Mouse (Mus musculus) bone marrow, adult 2 months (tissue): Measurements from ENCODE around the gene Vps13d. TPM values are rescaled to one million over a fixed set of nuclear protein-coding genes. Genes with fewer than 3 reads are reported as not detected.
A peak's percentile ranks its signal among the peaks of the same experiment; 100 is the strongest.

ENCODE experiments used
- H3K27ac ChIP-seq: fragments of 200-500 bp; 2 replicates; pipeline ENCODE4 v1.5.1; 2012; ENCODE audit warnings: low read depth, mild to moderate bottlenecking, control low read depth, inconsistent platforms, low read length; ENCODE audit not compliant: control insufficient read depth, poor library complexity, insufficient read depth
- H3K4me1 ChIP-seq: fragments of 200-500 bp; 2 replicates; pipeline ENCODE4 v1.6.1; 2011; ENCODE audit warnings: low read length; ENCODE audit not compliant: control insufficient read depth, insufficient read depth
- H3K4me3 ChIP-seq: fragments of 200-500 bp; replicated peaks from 2 replicates; pipeline ENCODE3; 2011; ENCODE audit warnings: mild to moderate bottlenecking, low read depth, low read length, control low read depth; ENCODE audit not compliant: control insufficient read depth
- CTCF ChIP-seq: fragments of 200-500 bp; IDR thresholded peaks from 2 replicates; pipeline ENCODE4 v1.5.1; 2011; ENCODE audit warnings: low read length, control low read depth; ENCODE audit not compliant: control insufficient read depth, insufficient read depth
- POLR2A ChIP-seq: fragments of 200-500 bp; IDR thresholded peaks from 2 replicates; pipeline ENCODE4 v1.6.1; 2011; ENCODE audit warnings: low read depth, mild to moderate bottlenecking, control low read depth, low read length, borderline replicate concordance; ENCODE audit not compliant: control insufficient read depth
- WGBS: fragments of 180-500 bp; shearing (Covaris S2); methylation state at CpG from one replicate; pipeline ENCODE4 v1.1.7; 2018; 5-methylcytosine and 5-hydroxymethylcytosine counted together
- polyA plus RNA-seq: library from polyadenylated mRNA; stranded (reverse); fragments of >200 nt; gene quantifications from 2 replicates; pipeline ENCODE4 v1.2.4, GENCODE M21; 2011; ENCODE audit warnings: low replicate concordance; ENCODE audit not compliant: missing spikeins, insufficient read depth, insufficient read length

Vps13d gene
- polyA plus RNA-seq, 1 experiment, result 35.3 TPM

DNA sequence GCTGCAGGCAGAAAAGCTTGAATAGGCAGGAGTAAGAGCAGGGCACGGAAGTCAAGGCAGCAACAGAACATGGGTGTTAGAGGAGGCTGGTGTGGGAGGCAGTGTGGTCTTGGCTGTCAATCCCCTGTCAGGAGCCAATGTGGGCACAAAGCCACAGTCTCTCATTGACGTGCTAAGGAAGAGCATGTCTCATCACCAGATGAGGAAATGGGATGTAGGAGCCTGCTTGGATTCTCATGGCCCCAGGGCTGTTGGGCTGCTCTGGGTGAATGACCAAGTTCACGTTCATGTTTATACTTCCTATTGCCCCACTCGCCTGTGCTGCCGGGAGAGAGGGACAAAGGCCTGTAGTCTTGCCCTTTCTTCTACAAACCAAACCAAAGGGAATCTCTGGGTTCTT is 23.0 kb upstream of the Vps13d start:
- TF ChIP-seq POLR2A (no peak), CTCF (no peak)
- H3K27ac ChIP-seq, result no peak overlapping the region
- WGBS, result 83% methylated on average over 5 of the region's 5 CpGs

DNA sequence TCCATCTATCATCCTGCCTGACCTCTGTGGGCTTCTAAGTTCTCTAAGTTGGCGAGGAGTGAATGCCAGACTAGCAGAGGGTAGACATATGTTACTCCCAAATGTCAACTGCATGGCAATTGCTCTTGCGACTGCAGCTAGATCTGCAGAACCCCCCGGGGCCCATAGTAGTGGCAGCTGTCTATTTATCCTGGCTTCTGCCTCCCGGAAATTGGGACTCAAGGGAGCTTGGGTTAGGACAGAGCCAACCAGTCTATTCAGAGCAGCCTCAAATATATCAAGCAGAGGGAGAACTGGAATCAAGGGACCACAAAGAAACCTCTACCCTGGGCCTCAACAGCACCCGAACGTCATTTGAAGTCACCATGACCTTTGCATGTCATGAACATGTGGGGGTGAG is 22.2 kb upstream of the Vps13d start:
- no peak for TF ChIP-seq POLR2A
- no peak for TF ChIP-seq CTCF
- H3K4me1 ChIP-seq, result no peaks in the 10 kb centered on the region; the same call in 1 of the 2 replicates
- no peak overlapping the region for H3K4me3 ChIP-seq
- H3K27ac ChIP-seq, result no peak overlapping the region
- 83% methylated on average over 6 of the region's 6 CpGs for WGBS

More for the DNA sequence above, 23.0 kb upstream of the Vps13d start:
- H3K4me1 ChIP-seq, result no peaks in the 10 kb centered on the region; the same call in 1 of the 2 replicates
- no peak overlapping the region for H3K4me3 ChIP-seq

DNA sequence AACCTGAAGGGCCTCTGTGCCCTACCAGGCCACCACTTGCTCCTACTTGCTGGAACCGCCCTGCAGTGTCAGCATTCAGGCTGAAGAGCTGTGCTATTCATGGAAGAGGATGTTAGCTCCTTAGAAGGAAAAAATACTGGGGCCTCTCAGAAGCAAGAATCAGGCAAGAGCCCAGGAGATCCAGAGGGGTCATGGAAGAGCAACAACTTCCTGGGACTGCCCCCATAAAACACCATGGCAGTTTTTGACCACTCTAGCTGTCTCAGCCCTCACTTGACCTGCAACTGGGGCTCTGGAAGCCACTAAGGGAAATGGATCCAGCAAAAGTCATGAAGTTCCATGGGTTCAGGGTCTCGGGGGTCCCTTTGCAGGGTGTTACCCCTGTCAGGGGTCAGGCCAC is 20.6 kb upstream of the Vps13d start:
- 65% methylated on average over 2 of the region's 2 CpGs for WGBS
- no peak for TF ChIP-seq POLR2A
- no peak for TF ChIP-seq CTCF
- H3K27ac ChIP-seq, result no peak overlapping the region
- H3K4me3 ChIP-seq, result no peak overlapping the region
- no peaks in the 10 kb centered on the region; the same call in 1 of the 2 replicates for H3K4me1 ChIP-seq

DNA sequence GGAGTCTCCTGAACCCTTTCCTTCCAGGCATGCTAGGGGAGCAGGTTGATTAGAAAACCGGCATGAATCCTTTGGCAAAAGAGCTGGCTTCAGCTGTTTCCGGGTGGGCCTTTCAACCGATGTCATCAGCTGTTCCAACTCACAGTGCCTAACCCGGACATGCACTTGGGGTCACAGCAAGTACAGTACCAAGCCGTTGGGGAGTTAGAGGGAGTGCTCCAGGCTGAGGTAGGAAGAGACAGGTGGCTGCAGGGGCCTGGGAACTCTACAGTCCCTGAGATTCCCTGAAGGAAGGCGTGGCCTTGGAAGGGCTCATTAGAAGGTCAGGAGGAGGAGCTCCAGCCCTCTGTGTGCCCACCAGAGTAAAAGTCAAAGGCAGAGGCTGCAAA is 20.0 kb upstream of the Vps13d start:
- Histone ChIP-seq H3K27ac (no peak overlapping the region), H3K4me3 (no peak overlapping the region), H3K4me1 (no peaks in the 10 kb centered on the region; the same call in 1 of the 2 replicates)
- TF ChIP-seq CTCF (no peak), POLR2A (no peak)
- 60% methylated on average over 6 of the region's 6 CpGs for WGBS

DNA sequence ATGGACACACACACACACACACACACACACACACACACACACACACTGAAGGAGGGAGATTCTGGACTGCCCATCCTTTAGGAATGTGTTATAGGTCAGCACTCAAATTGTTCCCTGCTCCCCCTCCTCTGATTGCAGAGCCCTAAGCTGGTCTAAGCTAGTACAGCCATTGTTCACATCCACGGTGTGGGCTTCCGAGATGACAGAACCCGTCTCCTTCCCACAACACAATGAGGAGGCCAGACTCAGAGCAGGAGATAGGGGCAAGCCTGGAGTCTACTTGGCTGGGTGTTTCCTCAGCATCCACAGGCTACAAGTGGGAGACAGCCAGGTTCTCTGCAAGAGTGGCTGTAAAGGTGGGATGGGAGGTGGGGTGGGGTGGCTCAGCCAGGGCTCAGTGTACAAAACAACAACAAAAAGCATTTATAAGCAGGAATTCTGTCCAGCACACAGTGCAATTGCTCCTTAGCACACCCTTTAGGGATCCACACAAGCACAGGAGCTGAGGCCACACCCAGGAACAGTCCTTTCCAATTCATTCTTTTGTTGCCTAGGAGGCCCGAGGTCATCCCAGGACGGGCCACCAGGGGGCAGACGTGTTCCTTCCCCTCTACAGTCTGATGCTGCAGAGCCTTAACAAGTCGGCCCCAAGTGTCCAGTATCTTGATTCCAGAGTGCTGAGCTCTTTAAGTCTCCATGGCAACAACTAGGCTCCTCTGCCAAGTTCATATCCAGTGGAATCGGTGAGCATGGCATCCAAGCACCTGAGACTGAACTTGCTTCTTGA is 19.4 kb upstream of the Vps13d start:
- 38% methylated on average over 8 of the region's 8 CpGs for WGBS
- H3K4me3 ChIP-seq, result no peak overlapping the region

DNA sequence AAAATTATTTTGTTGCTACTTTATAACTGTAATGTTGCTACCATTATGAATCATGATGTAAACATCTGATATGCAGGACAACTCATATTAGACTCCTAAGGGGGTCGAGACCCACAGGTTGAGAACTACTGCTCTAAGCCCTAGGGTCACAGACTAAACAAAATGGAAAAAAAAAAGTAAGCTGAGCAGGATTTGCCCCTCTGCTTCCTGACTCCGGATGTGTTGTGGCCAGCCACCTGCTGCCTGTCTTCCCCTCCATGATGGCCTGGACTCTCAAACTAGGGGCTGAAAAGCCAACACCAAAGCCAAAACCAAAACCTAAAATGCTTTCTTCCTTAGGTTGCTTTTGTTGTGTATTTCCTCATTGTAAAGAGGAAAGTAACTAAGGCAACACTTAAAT is 16.3 kb upstream of the Vps13d start:
- WGBS, result 0% methylated on average over 2 of the region's 2 CpGs
- no peak for TF ChIP-seq POLR2A
- no peak for TF ChIP-seq CTCF
- no peak overlapping the region for H3K27ac ChIP-seq
- no peaks in the 10 kb centered on the region; the same call in 1 of the 2 replicates for H3K4me1 ChIP-seq
- H3K4me3 ChIP-seq, result no peak overlapping the region

More for the DNA sequence above, 19.4 kb upstream of the Vps13d start:
- H3K27ac ChIP-seq, result no peak overlapping the region
- peak; percentile 92 for TF ChIP-seq CTCF
- no peak for TF ChIP-seq POLR2A
- H3K4me1 ChIP-seq, result no peaks in the 10 kb centered on the region; the same call in 1 of the 2 replicates

DNA sequence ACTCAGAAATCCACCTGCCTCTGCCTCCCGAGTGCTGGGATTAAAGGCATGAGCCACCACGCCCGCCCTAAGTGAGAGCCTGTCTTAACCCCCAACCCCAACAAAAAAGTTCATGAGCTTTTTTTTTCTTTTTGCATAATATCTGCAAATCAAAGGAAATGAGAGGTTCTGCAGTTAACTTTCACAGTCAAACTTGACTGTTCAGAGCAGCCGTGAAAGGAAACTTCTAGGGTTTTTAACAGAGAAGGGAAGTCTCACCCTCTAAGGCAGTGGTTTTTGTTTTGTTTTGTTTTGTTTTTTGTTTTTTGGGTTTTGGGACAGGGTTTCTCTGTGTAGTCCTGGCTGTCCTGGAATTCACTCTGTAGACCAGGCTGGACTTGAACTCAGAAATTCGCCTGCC is 15.8 kb upstream of the Vps13d start:
- WGBS, result 30% methylated on average over 5 of the region's 5 CpGs
- H3K4me3 ChIP-seq, result no peak overlapping the region
- H3K27ac ChIP-seq, result peak overlapping the region; percentile 52; the same call in 1 of the 2 replicates
- no peak for TF ChIP-seq CTCF
- no peak for TF ChIP-seq POLR2A
- no peaks in the 10 kb centered on the region; the same call in 1 of the 2 replicates for H3K4me1 ChIP-seq

DNA sequence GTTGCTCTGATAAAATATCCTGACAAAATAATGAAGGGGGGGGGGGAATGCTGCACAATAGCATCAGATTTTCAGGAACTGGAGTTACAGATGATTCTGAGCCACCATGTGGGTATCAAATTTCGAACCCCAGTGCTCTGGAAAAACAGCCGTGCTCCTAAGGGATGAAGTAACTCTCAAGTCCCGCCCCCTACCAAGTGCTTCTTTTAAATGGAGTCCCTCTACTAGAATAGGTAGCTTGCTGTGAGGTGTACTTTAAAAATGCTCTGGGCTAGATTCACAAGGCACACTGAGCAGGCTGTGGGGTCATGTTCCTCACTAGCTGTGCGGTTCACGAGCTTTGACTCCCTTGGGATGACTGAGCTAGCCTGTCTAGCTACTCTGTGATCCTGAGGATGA is 14.9 kb upstream of the Vps13d start:
- H3K4me1 ChIP-seq, result no peaks in the 10 kb centered on the region; the same call in 1 of the 2 replicates
- TF ChIP-seq POLR2A (no peak), CTCF (no peak)
- no peak overlapping the region for H3K27ac ChIP-seq
- no peak overlapping the region for H3K4me3 ChIP-seq
- WGBS, result 56% methylated on average over 5 of the region's 5 CpGs
